Comparison of ENCODE assay signal across 9 mouse cellular contexts in genomic region chrX:101384439-101385137, GRCm38 (mm10). TPM values are rescaled to one million over a fixed set of nuclear protein-coding genes. Genes with fewer than 3 reads are reported as not detected.
A peak's percentile ranks its signal among the peaks of the same experiment; 100 is the strongest.
DNase-seq lines count a peak whose midpoint lies in the region; ATAC-seq and TF ChIP-seq lines count a peak whose summit lies in the region.
"Had no signal": no experiment of that assay in that cellular context is flagged by ENCODE, and none has a peak within 500 bp of the region (broad histone marks: within the 10 kb centered on the region; RNA-seq: fewer than 3 reads in every experiment).

No protein-coding gene starts in this region.

- peak overlapping the region; percentile 44 for H3K4me2 ChIP-seq in kidney, embryonic 16.5 days (replicated peaks; ENCODE audit: low read depth, low read length)
- H3K4me2 ChIP-seq in forebrain, embryonic 15.5 days (replicated peaks), result peak overlapping the region; percentile 52
- H3K4me2 ChIP-seq in midbrain, embryonic 16.5 days (ENCODE audit: low read length), result peak overlapping the region; percentile 54
- H3K4me2 ChIP-seq: liver, embryonic 13.5 days had no signal

- H3K4me1 ChIP-seq in kidney, embryonic 16.5 days (ENCODE audit: insufficient read depth, low read length), result no peaks in the 10 kb centered on the region
- no peaks in the 10 kb centered on the region for H3K4me1 ChIP-seq in cerebellum, adult 2 months (ENCODE audit: control insufficient read depth, insufficient read depth, low read length)
- peaks cover 12% of the 10 kb centered on the region; the same call in 1 of the 2 replicates for H3K4me1 ChIP-seq in forebrain, embryonic 15.5 days
- H3K4me1 ChIP-seq in midbrain, embryonic 16.5 days (ENCODE audit: control insufficient read depth, insufficient read depth, low read length), result peaks cover 3% of the 10 kb centered on the region

- H3K9me3 ChIP-seq in kidney, embryonic 16.5 days (ENCODE audit: low read length), result no peaks in the 10 kb centered on the region
- H3K9me3 ChIP-seq in forebrain, embryonic 15.5 days, result no peaks in the 10 kb centered on the region
- H3K9me3 ChIP-seq in midbrain, embryonic 16.5 days (replicated peaks; ENCODE audit: control insufficient read depth, low read length, poor library complexity, severe bottlenecking), result no peaks in the 10 kb centered on the region
- H3K9me3 ChIP-seq: liver, embryonic 13.5 days had no signal

- WGBS in kidney, embryonic 16.5 days, result 24% methylated on average over 32 of the region's 32 CpGs
- WGBS in cerebellum, adult 2 months, result 15% methylated on average over 32 of the region's 32 CpGs
- 18% methylated on average over 29 of the region's 32 CpGs for WGBS in forebrain, embryonic 15.5 days
- 22% methylated on average over 32 of the region's 32 CpGs for WGBS in midbrain, embryonic 16.5 days

- DNase-seq in kidney, adult 18-20 months, result no peak
- DNase-seq in cerebellum, adult 2 months, result peak; percentile 24 to 48
- DNase-seq in ovary, postnatal 36 days (ENCODE audit: low spot score), result no peak
- no peak for DNase-seq in layer of hippocampus, adult 18-20 months (ENCODE audit: low spot score in 2 of 2)
- DNase-seq in urinary bladder, adult 18-20 months (ENCODE audit: low spot score in 2 of 2), result no peak
- DNase-seq: liver, embryonic 13.5 days had no signal

- H3K36me3 ChIP-seq in kidney, embryonic 16.5 days (ENCODE audit: insufficient read depth, low read length), result no peaks in the 10 kb centered on the region
- no peaks in the 10 kb centered on the region for H3K36me3 ChIP-seq in forebrain, embryonic 15.5 days
- no peaks in the 10 kb centered on the region for H3K36me3 ChIP-seq in midbrain, embryonic 16.5 days (ENCODE audit: control insufficient read depth, insufficient read depth, low read length)
- H3K36me3 ChIP-seq: liver, embryonic 13.5 days had no signal

- no peak overlapping the region for H3K27ac ChIP-seq in kidney, embryonic 16.5 days (ENCODE audit: low read length)
- H3K27ac ChIP-seq in cerebellum, adult 2 months (ENCODE audit: insufficient read depth, low read length), result no peak overlapping the region
- no peak overlapping the region for H3K27ac ChIP-seq in forebrain, embryonic 15.5 days (replicated peaks)
- H3K27ac ChIP-seq in midbrain, embryonic 16.5 days (ENCODE audit: low read length), result peak overlapping the region; percentile 58
- H3K27ac ChIP-seq: liver, embryonic 13.5 days had no signal

- no peak overlapping the region; the same call in 1 of the 2 replicates for H3K9ac ChIP-seq in kidney, embryonic 16.5 days (replicated peaks; ENCODE audit: low read length)
- H3K9ac ChIP-seq in forebrain, embryonic 15.5 days (replicated peaks), result peak overlapping the region; percentile 36; the same call in 1 of the 2 replicates
- H3K9ac ChIP-seq in midbrain, embryonic 16.5 days (ENCODE audit: low read depth, low read length), result peak overlapping the region; percentile 62
- H3K9ac ChIP-seq: liver, embryonic 13.5 days had no signal

- ATAC-seq in kidney, embryonic 16.5 days (ENCODE audit: low FRiP score, low TSS enrichment), result no peak; the same call in 1 of the 2 replicates
- ATAC-seq in forebrain, embryonic 15.5 days (replicated peaks), result peak; percentile 62
- ATAC-seq in midbrain, embryonic 16.5 days, result peak; percentile 77

- peaks cover 51% of the 10 kb centered on the region for H3K27me3 ChIP-seq in kidney, embryonic 16.5 days (ENCODE audit: insufficient read depth, low read length)
- H3K27me3 ChIP-seq in cerebellum, adult 2 months (ENCODE audit: control insufficient read depth, insufficient read depth, low read length), result no peaks in the 10 kb centered on the region; the same call in 1 of the 2 replicates
- H3K27me3 ChIP-seq in forebrain, embryonic 15.5 days, result 0 out of 2 replicates have a peak, but pooled peaks cover 7% of the 10 kb centered on the region
- no peaks in the 10 kb centered on the region for H3K27me3 ChIP-seq in midbrain, embryonic 16.5 days (ENCODE audit: control insufficient read depth, insufficient read depth, low read depth, low read length)

- peak overlapping the region; percentile 26 for H3K4me3 ChIP-seq in kidney, embryonic 16.5 days (ENCODE audit: low read length)
- peak overlapping the region; percentile 46 for H3K4me3 ChIP-seq in cerebellum, adult 2 months (replicated peaks; ENCODE audit: insufficient read depth, low read depth, low read length)
- peak overlapping the region; percentile 35 for H3K4me3 ChIP-seq in forebrain, embryonic 15.5 days
- peak overlapping the region; percentile 32 for H3K4me3 ChIP-seq in midbrain, embryonic 16.5 days (ENCODE audit: low read depth, low read length)
- H3K4me3 ChIP-seq: liver, embryonic 13.5 days had no signal

- no peak for TF ChIP-seq CTCF in cerebellum, adult 2 months (IDR thresholded peaks at IDR 0.05; ENCODE audit: borderline replicate concordance, insufficient read depth, low read depth, low read length)

- no peak for TF ChIP-seq POLR2A in cerebellum, adult 2 months (IDR thresholded peaks at IDR 0.05; ENCODE audit: borderline replicate concordance, insufficient read depth, low read length)

RNA-seq across cellular contexts. Expression of gene Gjb1, which starts 8.4 kb away (rescaled TPM):
- polyA plus RNA-seq in kidney, embryonic 16.5 days (2015; fragmentation: Nextera tagmentation; extraction: Ambion mirVana), result 33.6 and 40.6 TPM in 2 replicates
- 69.2 and 83.3 TPM in 2 replicates for polyA plus RNA-seq in cerebellum, adult 2 months (2012; rRNA removed)
- polyA plus RNA-seq in forebrain, embryonic 15.5 days (2015; fragmentation: Nextera tagmentation; extraction: Ambion mirVana), result 0.29 and 0.60 TPM in 2 replicates
- polyA plus RNA-seq in midbrain, embryonic 16.5 days (2015; fragmentation: Nextera tagmentation; extraction: Ambion mirVana), result 1.3 TPM in 2 replicates
- total RNA-seq in layer of hippocampus, adult 18-20 months (2021), result 10 to 100 TPM; 13.9 to 14.4 TPM

RNA-seq across cellular contexts. Expression of gene Zmym3, which starts 36.1 kb away (rescaled TPM):
- 30.9 and 31.6 TPM in 2 replicates for polyA plus RNA-seq in kidney, embryonic 16.5 days (2015; fragmentation: Nextera tagmentation; extraction: Ambion mirVana)
- 148 and 174 TPM in 2 replicates for polyA plus RNA-seq in cerebellum, adult 2 months (2012; rRNA removed)
- polyA plus RNA-seq in forebrain, embryonic 15.5 days (2015; fragmentation: Nextera tagmentation; extraction: Ambion mirVana), result 61.9 and 63.1 TPM in 2 replicates
- 110 and 119 TPM in 2 replicates for polyA plus RNA-seq in midbrain, embryonic 16.5 days (2015; fragmentation: Nextera tagmentation; extraction: Ambion mirVana)
- total RNA-seq in layer of hippocampus, adult 18-20 months (2021), result 100 to 1,000 TPM; 159 to 174 TPM

RNA-seq across cellular contexts. Expression of gene Nono, which starts 44.5 kb away (rescaled TPM):
- 457 and 479 TPM in 2 replicates for polyA plus RNA-seq in kidney, embryonic 16.5 days (2015; fragmentation: Nextera tagmentation; extraction: Ambion mirVana)
- 129 and 136 TPM in 2 replicates for polyA plus RNA-seq in cerebellum, adult 2 months (2012; rRNA removed)
- 459 and 484 TPM in 2 replicates for polyA plus RNA-seq in forebrain, embryonic 15.5 days (2015; fragmentation: Nextera tagmentation; extraction: Ambion mirVana)
- polyA plus RNA-seq in midbrain, embryonic 16.5 days (2015; fragmentation: Nextera tagmentation; extraction: Ambion mirVana), result 292 and 324 TPM in 2 replicates
- total RNA-seq in layer of hippocampus, adult 18-20 months (2021), result 100 to 1,000 TPM; 124 to 147 TPM

Comparison
In these comparisons a context has a peak if more than half of its experiments do, and no peak if none do; other contexts are left out.
1. DNase-seq: peak in cerebellum, adult 2 months (2 of 2); none in kidney, adult 18-20 months (single experiment), ovary, postnatal 36 days (single experiment), layer of hippocampus, adult 18-20 months (0 of 2) and urinary bladder, adult 18-20 months (0 of 2).
2. RNA of gene Gjb1, which starts 8.4 kb away (polyA plus RNA-seq): 69.2 to 83.3 TPM in cerebellum, adult 2 months and 33.6 to 40.6 TPM in kidney, embryonic 16.5 days; 1.3 TPM in midbrain, embryonic 16.5 days and 0.29 to 0.60 TPM in forebrain, embryonic 15.5 days; every median in the first group is over 10 times any median in the second.
3. Peak in every context shown above with its lines, with median percentiles within 50 percentile points of each other: H3K4me2 ChIP-seq and H3K4me3 ChIP-seq.